Mouse (Mus musculus) cortical plate, adult 2 months (tissue): Measurements from ENCODE around the gene Arhgap20.

Experiments used
- CTCF ChIP-seq: fragments of 200-500 bp; IDR thresholded peaks from 2 replicates; pipeline ENCODE4 v1.5.1; 2011; ENCODE audit warnings: mild to moderate bottlenecking, control low read depth, low read length; ENCODE audit not compliant: insufficient read depth; ENCODE audit errors: extremely low read depth
- POLR2A ChIP-seq: fragments of 200-500 bp; IDR thresholded peaks from 2 replicates; pipeline ENCODE4 v1.6.1; 2011; ENCODE audit warnings: mild to moderate bottlenecking, low read length, control low read depth; ENCODE audit not compliant: insufficient read depth; ENCODE audit errors: extremely low read depth

DNA sequence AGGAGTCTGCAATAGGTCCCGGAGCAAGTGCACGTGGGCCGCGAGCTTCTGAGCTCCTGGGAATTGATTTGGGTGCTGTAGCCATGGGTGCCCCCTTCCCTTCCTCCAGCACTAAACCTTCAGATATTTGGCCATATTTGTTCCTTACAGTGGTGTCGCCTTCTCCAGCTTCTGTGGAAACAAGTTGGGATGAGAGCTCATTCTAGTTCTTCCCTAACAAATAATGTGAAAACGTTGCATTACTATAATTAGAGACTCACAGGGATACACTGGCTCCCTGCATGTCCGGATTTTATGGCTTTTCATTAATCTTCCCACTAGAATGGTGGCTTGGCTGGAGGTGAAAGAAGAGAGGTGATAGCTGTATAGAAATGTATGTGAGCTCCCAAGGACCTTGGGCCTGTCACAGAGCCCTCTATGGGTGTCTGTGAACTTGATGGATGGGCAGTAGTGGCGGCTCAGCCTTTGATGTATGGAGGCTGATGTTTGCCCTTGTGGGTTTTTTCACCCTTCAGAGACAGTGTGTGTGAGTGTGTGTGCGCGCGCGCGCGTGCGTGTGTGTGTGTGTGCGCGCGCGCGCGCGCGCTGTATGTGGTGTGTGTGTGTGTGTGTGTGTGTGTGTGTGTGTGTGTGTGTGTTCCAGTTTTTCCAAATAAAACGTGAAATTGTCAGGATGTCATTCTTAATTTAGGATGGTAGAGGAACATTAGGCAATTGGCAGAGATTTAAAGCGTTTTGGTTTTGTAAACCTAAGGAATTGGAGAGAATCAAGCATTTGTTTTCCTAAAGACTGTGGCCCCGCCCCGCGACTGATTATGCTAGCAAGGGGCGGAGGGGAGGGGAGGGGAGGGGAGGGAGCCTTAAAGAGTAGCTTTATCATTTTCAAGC, 1.3 kb downstream of the Arhgap20 start:
- TF ChIP-seq CTCF (no peak), POLR2A (peak; percentile 10; the same call in 1 of the 2 replicates)
